Mouse (Mus musculus) limb, embryonic 14.5 days (tissue): ENCODE results near the gene Cfap299. TPM values are rescaled to one million over a fixed set of nuclear protein-coding genes. Genes with fewer than 3 reads are reported as not detected.
"Not testable (repeated sequence)": the region's sequence is repeated elsewhere in the genome, so short reads cannot be mapped to it uniquely, and the experiment has no call there.

Experiments used
- ATAC-seq: fragments of 200-750 bp; cut with Nextera tagmentation; 2 replicates; pipeline ENCODE4 v1.8.0; 2017; ENCODE audit warnings: low read depth, moderate number of reproducible peaks, moderate TSS enrichment; ENCODE audit not compliant: low FRiP score
- DNase-seq: peaks from one replicate; pipeline ENCODE4 v3.0.0-alpha.2; 2015; ENCODE audit warnings: low spot score
- H3K27ac ChIP-seq: fragments of 300-500 bp; sonication (generic); replicated peaks from 2 replicates; pipeline ENCODE4 v1.5.1; 2014; ENCODE audit warnings: low read depth, mild to moderate bottlenecking, low read length, moderate library complexity, mixed read lengths
- H3K27me3 ChIP-seq: fragments of 300-500 bp; sonication (generic); 2 replicates; pipeline ENCODE4 v1.6.1; 2014; ENCODE audit warnings: low read length, mixed read lengths; ENCODE audit not compliant: control insufficient read depth, insufficient read depth
- H3K36me3 ChIP-seq: fragments of 300-500 bp; sonication (generic); 2 replicates; pipeline ENCODE4 v1.6.1; 2014; ENCODE audit warnings: mild to moderate bottlenecking, low read length, moderate library complexity, mixed read lengths; ENCODE audit not compliant: control insufficient read depth, insufficient read depth
- H3K4me1 ChIP-seq: fragments of 300-500 bp; sonication (generic); 2 replicates; pipeline ENCODE4 v1.6.1; 2014; ENCODE audit warnings: antibody characterized with exemption, low read length, mixed read lengths; ENCODE audit not compliant: control insufficient read depth, insufficient read depth
- H3K4me2 ChIP-seq: fragments of 300-500 bp; sonication (generic); replicated peaks from 2 replicates; pipeline ENCODE4 v1.6.1; 2014; ENCODE audit warnings: low read depth, mild to moderate bottlenecking, low read length, moderate library complexity; ENCODE audit not compliant: severe bottlenecking
- H3K4me3 ChIP-seq: fragments of 300-500 bp; sonication (generic); replicated peaks from 2 replicates; pipeline ENCODE4 v1.5.1; 2014; ENCODE audit warnings: low read length
- H3K9ac ChIP-seq: fragments of 300-500 bp; sonication (generic); 2 replicates; pipeline ENCODE4 v1.6.1; 2014; ENCODE audit warnings: mild to moderate bottlenecking, low read depth, low read length, moderate library complexity; ENCODE audit not compliant: severe bottlenecking
- H3K9me3 ChIP-seq: fragments of 300-500 bp; sonication (generic); 2 replicates; pipeline ENCODE4 v1.6.1; 2016; ENCODE audit warnings: low read length; ENCODE audit not compliant: control insufficient read depth
- POLR2A ChIP-seq: fragments of 200-500 bp; IDR thresholded peaks from 2 replicates; pipeline ENCODE4 v1.8.0; 2012; ENCODE audit warnings: inconsistent platforms, mild to moderate bottlenecking, moderate library complexity, borderline replicate concordance; ENCODE audit not compliant: insufficient read depth, insufficient read length; ENCODE audit errors: extremely low read depth
- WGBS: fragments of 180-500 bp; shearing (Covaris S2); extraction: QIAGEN DNeasy Blood & Tissue Kit; methylation state at CpG from one replicate; pipeline ENCODE4 v1.1.7; 2014; 5-methylcytosine and 5-hydroxymethylcytosine counted together
- polyA plus RNA-seq, 2 experiments: library from polyadenylated mRNA; depleted of rRNA in 1 of 2; stranded (reverse) in 1 of 2; unstranded in 1 of 2; fragments of >200 nt; fragmentation: Nextera tagmentation in 1 of 2; extraction: Ambion mirVana in 1 of 2; gene quantifications; 2 replicates each; pipeline versions ENCODE4 v1.2.1 to v1.2.3; 2012 to 2014

Gene Cfap299
- polyA plus RNA-seq, 2 experiments: 0.15 to 0.74 TPM

DNA sequence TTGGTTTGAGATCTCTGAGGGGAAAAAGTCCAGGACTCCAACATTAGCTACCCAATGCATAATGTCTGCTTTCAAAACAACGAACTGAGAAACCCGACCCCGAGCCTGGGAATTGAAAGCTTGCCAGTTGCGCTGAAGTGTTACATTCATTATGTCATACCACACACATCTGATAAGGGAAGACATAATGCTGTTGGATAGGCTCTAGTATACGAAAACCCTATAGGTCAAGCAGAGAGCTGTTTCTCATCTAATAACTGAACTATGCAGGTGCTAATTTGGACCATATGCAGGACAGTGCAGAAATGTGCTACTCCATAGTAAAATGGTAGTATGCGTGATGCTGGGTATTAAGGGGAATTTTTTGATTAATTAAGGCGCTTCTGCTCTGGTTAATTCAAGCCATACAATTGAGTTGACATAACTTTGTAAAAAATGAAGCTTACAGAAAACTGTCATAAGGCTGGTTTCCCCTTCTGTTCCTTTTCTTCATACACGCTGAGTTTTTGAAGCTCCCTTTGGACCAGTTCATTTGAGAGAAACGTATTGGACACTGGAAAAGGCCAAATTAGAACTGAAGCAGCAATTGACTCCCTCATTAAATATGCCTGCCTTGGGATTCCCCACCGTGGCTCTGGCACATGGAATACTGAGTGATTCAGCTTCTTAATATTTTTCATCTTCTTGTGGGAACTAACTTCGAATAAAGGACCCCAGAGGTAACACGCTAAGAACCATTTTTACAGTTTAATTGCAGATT, 245.8 kb downstream of the Cfap299 start:
- TF ChIP-seq POLR2A: no peak
- Histone ChIP-seq H3K9me3 (no peaks in the 10 kb centered on the region), H3K9ac (no peak overlapping the region), H3K4me3 (no peak overlapping the region), H3K36me3 (no peaks in the 10 kb centered on the region), H3K27ac (no peak overlapping the region), H3K4me2 (peak overlapping the region; percentile 11; the same call in 1 of the 2 replicates), H3K4me1 (peaks cover 7% of the 10 kb centered on the region), H3K27me3 (no peaks in the 10 kb centered on the region)
- WGBS: 29% methylated on average over 12 of the region's 12 CpGs
- ATAC-seq: peak; percentile 81
- peak; percentile 80 for DNase-seq

- Histone ChIP-seq H3K9me3 (no peaks in the 10 kb centered on the region), H3K4me1 (peaks cover 7% of the 10 kb centered on the region), H3K27ac (no peak overlapping the region), H3K4me2 (no peak overlapping the region), H3K4me3 (no peak overlapping the region), H3K27me3 (no peaks in the 10 kb centered on the region), H3K9ac (no peak overlapping the region), H3K36me3 (no peaks in the 10 kb centered on the region)
- ATAC-seq: no peak
- TF ChIP-seq POLR2A: no peak
- WGBS: 55% methylated on average over 4 of the region's 4 CpGs
- no peak for DNase-seq
Observed at GRCm38 (mm10) chr5:98575471-98575834, 246.3 kb downstream of the Cfap299 start.

- H3K4me3 ChIP-seq, H3K4me2 ChIP-seq, ATAC-seq, DNase-seq, H3K27me3 ChIP-seq, H3K9me3 ChIP-seq, H3K36me3 ChIP-seq, H3K27ac ChIP-seq, H3K9ac ChIP-seq: not testable (repeated sequence)
- 72% methylated on average over 6 of the region's 6 CpGs for WGBS
- H3K4me1 ChIP-seq: peaks cover 11% of the 10 kb centered on the region
Observed at GRCm38 (mm10) chr5:98576538-98576937, 247.4 kb downstream of the Cfap299 start.

DNA sequence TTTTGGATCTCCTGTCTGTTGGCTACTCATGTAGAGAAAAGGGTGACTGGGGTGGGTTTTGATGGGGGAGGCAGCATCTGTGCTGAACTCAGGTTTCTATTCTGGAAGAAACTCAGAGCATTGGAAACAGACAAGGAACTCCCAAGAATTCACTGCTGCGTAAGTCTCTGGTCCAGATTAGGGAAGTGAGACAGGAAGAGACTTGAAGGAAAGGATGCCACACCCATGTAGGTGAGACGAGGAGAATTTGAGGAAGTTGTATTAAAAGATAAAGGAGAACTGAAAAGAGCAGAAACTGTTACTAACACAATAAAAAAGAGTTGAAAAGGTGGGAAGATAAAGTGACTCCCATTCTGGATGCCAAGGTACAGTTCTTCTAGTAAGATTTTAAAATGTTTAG, 249.3 kb downstream of the Cfap299 start:
- no peak overlapping the region for H3K4me2 ChIP-seq
- no peak for ATAC-seq
- WGBS: 64% methylated on average over 2 of the region's 2 CpGs
- no peak overlapping the region for H3K4me3 ChIP-seq
- no peak for TF ChIP-seq POLR2A
- no peaks in the 10 kb centered on the region for H3K36me3 ChIP-seq
- no peak overlapping the region for H3K9ac ChIP-seq
- no peak for DNase-seq
- no peaks in the 10 kb centered on the region for H3K9me3 ChIP-seq
- H3K4me1 ChIP-seq: peaks cover 11% of the 10 kb centered on the region
- no peaks in the 10 kb centered on the region for H3K27me3 ChIP-seq
- H3K27ac ChIP-seq: no peak overlapping the region

GRCm38 (mm10) chr5:98580811-98581210, 251.7 kb downstream of the Cfap299 start:
- 38% methylated on average over 5 of the region's 5 CpGs for WGBS
- H3K36me3 ChIP-seq: no peaks in the 10 kb centered on the region

More at GRCm38 (mm10) chr5:98580811-98581210, 251.7 kb downstream of the Cfap299 start:
- Histone ChIP-seq H3K27ac (no peak overlapping the region), H3K4me2 (no peak overlapping the region), H3K4me1 (peaks cover 4% of the 10 kb centered on the region; the same call in 1 of the 2 replicates), H3K9me3 (no peaks in the 10 kb centered on the region), H3K27me3 (no peaks in the 10 kb centered on the region), H3K4me3 (no peak overlapping the region), H3K9ac (no peak overlapping the region)
- DNase-seq (peak; percentile 35), ATAC-seq (no peak)
- no peak for TF ChIP-seq POLR2A
